Comparison of ENCODE assay signal across 14 mouse cellular contexts in genomic region chr11:22636321-22636720, GRCm38 (mm10).
DNase-seq lines count a peak whose midpoint lies in the region; ATAC-seq and TF ChIP-seq lines count a peak whose summit lies in the region.
"Had no signal": no experiment of that assay in that cellular context is flagged by ENCODE, and none has a peak within 500 bp of the region (broad histone marks: within the 10 kb centered on the region; RNA-seq: fewer than 3 reads in every experiment).

No protein-coding gene starts in this region.

- peak overlapping the region; percentile 48; the same call in 1 of the 2 replicates for H3K27ac ChIP-seq in hindbrain, embryonic 13.5 days
- H3K27ac ChIP-seq in hindbrain, embryonic 16.5 days (ENCODE audit: low read depth, low read length): no peak overlapping the region
- peak overlapping the region; percentile 74 for H3K27ac ChIP-seq in layer of hippocampus, adult 2 months
- peak overlapping the region; percentile 51 for H3K27ac ChIP-seq in brown adipose tissue, adult 24 weeks (replicated peaks; ENCODE audit: low read depth, low read length)
- H3K27ac ChIP-seq: midbrain, embryonic 12.5 days had no signal

- no peaks in the 10 kb centered on the region for H3K9me3 ChIP-seq in hindbrain, embryonic 13.5 days
- H3K9me3 ChIP-seq in hindbrain, embryonic 16.5 days (ENCODE audit: control insufficient read depth, low read length): no peaks in the 10 kb centered on the region
- H3K9me3 ChIP-seq: heart, embryonic 12.5 days; midbrain, embryonic 12.5 days had no signal

- DNase-seq in layer of hippocampus, adult 2 months (ENCODE audit: low spot score in 2 of 2): no peak
- DNase-seq in layer of hippocampus, postnatal 36 days: no peak
- DNase-seq in kidney, postnatal 36 days: peak; percentile 24 to 30
- DNase-seq: cerebellum, postnatal 36 days; gastrocnemius, postnatal 14 days; right cerebral cortex, adult 18-20 months; thymus, postnatal 36 days had no signal

- no peak overlapping the region for H3K4me3 ChIP-seq in hindbrain, embryonic 13.5 days
- H3K4me3 ChIP-seq in hindbrain, embryonic 16.5 days (ENCODE audit: low read length): no peak overlapping the region
- no peak overlapping the region for H3K4me3 ChIP-seq in layer of hippocampus, adult 2 months
- no peak overlapping the region for H3K4me3 ChIP-seq in brown adipose tissue, adult 24 weeks (ENCODE audit: insufficient read depth, low read depth, low read length)
- H3K4me3 ChIP-seq: heart, embryonic 12.5 days; midbrain, embryonic 12.5 days had no signal

- peaks cover 19% of the 10 kb centered on the region for H3K4me1 ChIP-seq in hindbrain, embryonic 13.5 days (replicated peaks)
- peaks cover 6% of the 10 kb centered on the region for H3K4me1 ChIP-seq in hindbrain, embryonic 16.5 days (ENCODE audit: control insufficient read depth, insufficient read depth, low read depth, low read length)
- peaks cover 19% of the 10 kb centered on the region for H3K4me1 ChIP-seq in brown adipose tissue, adult 24 weeks (ENCODE audit: control insufficient read depth, insufficient read depth, insufficient read length, low read length)

- H3K27me3 ChIP-seq in hindbrain, embryonic 13.5 days: no peaks in the 10 kb centered on the region
- H3K27me3 ChIP-seq in hindbrain, embryonic 16.5 days (replicated peaks; ENCODE audit: control insufficient read depth, insufficient read depth, low read length): no peaks in the 10 kb centered on the region
- H3K27me3 ChIP-seq: heart, embryonic 12.5 days; midbrain, embryonic 12.5 days had no signal

- ATAC-seq in hindbrain, embryonic 13.5 days (ENCODE audit: low FRiP score): no peak
- ATAC-seq in hindbrain, embryonic 16.5 days: no peak
- no peak for ATAC-seq in erythroid progenitor cell, adult 5-6 weeks (replicated peaks; ENCODE audit: low FRiP score, poor library complexity, severe bottlenecking)

- H3K36me3 ChIP-seq in hindbrain, embryonic 13.5 days: no peaks in the 10 kb centered on the region
- no peaks in the 10 kb centered on the region for H3K36me3 ChIP-seq in hindbrain, embryonic 16.5 days (ENCODE audit: control insufficient read depth, insufficient read depth, low read length)
- H3K36me3 ChIP-seq: heart, embryonic 12.5 days; midbrain, embryonic 12.5 days had no signal

- no peak overlapping the region for H3K4me2 ChIP-seq in hindbrain, embryonic 13.5 days
- no peak overlapping the region for H3K4me2 ChIP-seq in hindbrain, embryonic 16.5 days (ENCODE audit: low read length)
- H3K4me2 ChIP-seq: heart, embryonic 12.5 days; liver, embryonic 11.5 days; midbrain, embryonic 12.5 days had no signal

- WGBS in hindbrain, embryonic 13.5 days: 70% methylated on average over 7 of the region's 7 CpGs
- 61% methylated on average over 7 of the region's 7 CpGs for WGBS in hindbrain, embryonic 16.5 days

- H3K9ac ChIP-seq in hindbrain, embryonic 13.5 days: no peak overlapping the region
- H3K9ac ChIP-seq in hindbrain, embryonic 16.5 days (ENCODE audit: low read depth, low read length): no peak overlapping the region
- H3K9ac ChIP-seq: heart, embryonic 12.5 days; midbrain, embryonic 12.5 days had no signal

- TF ChIP-seq CTCF in layer of hippocampus, adult 2 months (conservative IDR thresholded peaks at IDR 0.05): no peak

Comparison
In these comparisons a context has a peak if more than half of its experiments do, and no peak if none do; other contexts are left out.
1. DNase-seq: peak in kidney, postnatal 36 days (2 of 2); none in layer of hippocampus, adult 2 months (0 of 2) and layer of hippocampus, postnatal 36 days (0 of 2).